Mouse (Mus musculus) embryonic fibroblast, embryonic 13.5 days (primary cell): ENCODE results near the gene Hook2. TPM values are rescaled to one million over a fixed set of nuclear protein-coding genes. Genes with fewer than 3 reads are reported as not detected.

Source experiments
- H3K27ac ChIP-seq: 2 replicates; pipeline ENCODE4 v1.5.1; 2012; ENCODE audit warnings: low read length, control low read depth, inconsistent platforms; ENCODE audit not compliant: insufficient read depth
- H3K4me1 ChIP-seq: 2 replicates; pipeline ENCODE4 v1.6.1; 2011; ENCODE audit warnings: low read length; ENCODE audit not compliant: control insufficient read depth, insufficient read depth
- H3K4me3 ChIP-seq: 2 replicates; pipeline ENCODE4 v1.5.1; 2011; ENCODE audit warnings: mild to moderate bottlenecking, control low read depth, low read length; ENCODE audit not compliant: insufficient read depth
- CTCF ChIP-seq: IDR thresholded peaks from 2 replicates; pipeline ENCODE4 v1.5.1; 2011; ENCODE audit warnings: mild to moderate bottlenecking, control low read depth, low read length, moderate library complexity, borderline replicate concordance; ENCODE audit not compliant: insufficient read depth
- POLR2A ChIP-seq: IDR thresholded peaks from 2 replicates; pipeline ENCODE4 v1.6.1; 2011; ENCODE audit warnings: low read depth, mild to moderate bottlenecking, control low read depth, low read length, moderate library complexity
- polyA plus RNA-seq: library from polyadenylated mRNA; stranded (reverse); fragments of >200 nt; gene quantifications from 2 replicates; pipeline ENCODE4 v1.2.4, GENCODE M21; 2011; ENCODE audit warnings: low read depth; ENCODE audit not compliant: missing spikeins, insufficient read length

Gene Hook2
- polyA plus RNA-seq, 1 experiment, result 8.1 TPM

DNA sequence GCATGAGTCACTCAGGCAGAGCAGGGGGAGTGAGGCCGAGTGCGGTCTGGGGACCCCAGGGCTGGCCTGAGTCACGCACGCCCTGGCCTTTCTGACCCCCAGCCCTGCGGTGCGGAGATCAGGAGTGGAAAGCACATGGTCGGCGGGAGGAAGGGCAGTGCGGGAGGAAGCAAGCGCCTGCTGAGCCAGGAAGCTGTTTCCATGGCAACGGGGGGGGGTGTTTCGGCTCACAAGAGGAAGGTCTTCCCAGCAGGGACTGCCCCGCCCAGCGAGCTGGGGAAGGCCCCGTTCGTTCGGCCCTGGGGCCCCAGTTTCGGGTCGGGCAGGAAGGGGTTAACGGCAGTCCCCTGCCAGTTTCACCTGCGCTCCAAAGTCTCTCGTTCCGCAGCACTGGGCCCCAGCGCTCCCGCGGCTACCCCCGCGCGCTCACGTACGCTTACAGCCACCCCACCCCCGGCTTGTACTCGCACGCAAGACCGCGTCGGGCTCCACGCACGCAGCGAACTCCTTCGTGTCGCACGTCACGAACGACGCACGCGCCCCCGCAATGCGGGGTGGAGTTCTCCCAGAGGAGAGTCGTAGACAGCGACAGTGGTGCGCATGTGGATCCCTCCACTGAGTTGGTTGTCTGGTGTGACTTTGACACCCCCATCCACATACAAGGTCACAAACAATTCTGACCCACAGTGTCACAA lies 4.6 kb upstream of the Hook2 start:
- 0 out of 2 replicates have a peak, but pooled peaks have one; percentile 31 for TF ChIP-seq POLR2A
- TF ChIP-seq CTCF, result no peak
- Histone ChIP-seq H3K4me1 (peaks cover 26% of the 10 kb centered on the region), H3K27ac (peak overlapping the region; percentile 94), H3K4me3 (peak overlapping the region; percentile 11)

DNA sequence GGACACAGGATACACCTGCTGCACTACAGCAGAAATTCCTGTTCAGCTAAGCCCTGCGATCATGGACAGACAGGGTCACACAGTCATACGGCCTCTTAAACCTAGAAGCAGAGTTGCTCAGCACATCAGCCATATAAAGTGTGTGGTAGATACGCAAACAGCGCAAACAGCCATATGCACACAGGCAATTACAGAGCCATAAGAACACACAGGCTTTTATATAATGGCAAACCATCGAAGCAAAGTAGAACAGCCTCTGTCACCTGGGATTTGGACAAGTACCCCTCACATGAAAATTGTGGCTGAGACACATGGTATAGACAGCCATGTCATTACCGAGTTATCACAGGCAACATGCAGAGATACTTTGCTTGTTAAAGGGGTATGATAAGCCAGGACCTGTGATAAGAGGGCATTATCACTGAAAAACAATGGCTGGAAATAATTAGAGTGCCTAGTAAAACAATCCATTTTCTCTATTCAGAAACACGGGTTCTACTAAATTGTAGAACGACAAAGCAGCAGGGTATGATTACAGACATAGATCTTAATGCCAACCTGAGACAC lies 3.9 kb upstream of the Hook2 start:
- H3K27ac ChIP-seq, result peak overlapping the region; percentile 94; the same call in 1 of the 2 replicates
- no peak for TF ChIP-seq CTCF
- TF ChIP-seq POLR2A, result no peak; the same call in 1 of the 2 replicates
- peaks cover 22% of the 10 kb centered on the region for H3K4me1 ChIP-seq
- peak overlapping the region; percentile 11; the same call in 1 of the 2 replicates for H3K4me3 ChIP-seq

DNA sequence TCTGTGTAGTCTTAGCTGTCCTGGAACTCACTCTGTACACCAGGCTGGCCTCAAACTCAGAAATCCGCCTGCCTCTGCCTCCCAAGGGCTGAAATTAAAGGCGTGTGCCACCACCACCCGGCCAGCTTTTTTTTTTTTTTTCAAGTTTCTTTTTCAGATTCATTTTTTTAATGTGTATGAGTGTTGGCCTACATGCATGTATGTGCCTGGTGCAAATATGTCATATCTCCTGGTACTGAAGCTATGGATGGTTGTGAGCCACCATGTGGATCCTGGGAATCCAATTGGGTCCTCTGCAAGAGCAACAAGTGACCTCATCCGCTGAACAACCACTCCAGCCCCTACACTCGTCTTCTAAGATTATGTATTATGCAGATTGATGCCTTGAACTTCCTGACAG lies 3.0 kb upstream of the Hook2 start:
- TF ChIP-seq POLR2A, result no peak
- no peak for TF ChIP-seq CTCF
- no peak overlapping the region for H3K27ac ChIP-seq
- no peak overlapping the region for H3K4me3 ChIP-seq
- peaks cover 22% of the 10 kb centered on the region for H3K4me1 ChIP-seq

DNA sequence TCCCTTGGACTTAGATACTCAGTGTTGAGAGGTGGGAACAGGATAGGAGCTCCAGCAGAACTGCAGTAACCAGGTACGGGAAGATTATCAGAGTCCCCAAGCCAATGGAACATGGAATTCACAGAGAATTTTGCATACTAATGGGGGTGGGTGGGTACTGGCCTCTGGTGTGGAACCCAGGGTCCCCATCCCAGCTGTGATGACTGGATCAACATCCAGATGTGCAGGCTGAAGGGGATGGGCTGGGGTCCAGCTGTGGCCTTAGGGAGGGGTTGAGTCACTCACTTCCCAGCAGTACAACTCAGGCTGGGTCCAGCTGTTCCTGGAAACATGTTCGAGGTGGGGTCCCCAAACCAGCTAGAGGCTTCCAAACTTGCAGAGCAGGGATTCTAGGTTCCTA lies 2.5 kb upstream of the Hook2 start:
- H3K27ac ChIP-seq, result no peak overlapping the region; the same call in 1 of the 2 replicates
- no peak overlapping the region for H3K4me3 ChIP-seq
- TF ChIP-seq POLR2A (no peak), CTCF (no peak)
- peaks cover 22% of the 10 kb centered on the region for H3K4me1 ChIP-seq

DNA sequence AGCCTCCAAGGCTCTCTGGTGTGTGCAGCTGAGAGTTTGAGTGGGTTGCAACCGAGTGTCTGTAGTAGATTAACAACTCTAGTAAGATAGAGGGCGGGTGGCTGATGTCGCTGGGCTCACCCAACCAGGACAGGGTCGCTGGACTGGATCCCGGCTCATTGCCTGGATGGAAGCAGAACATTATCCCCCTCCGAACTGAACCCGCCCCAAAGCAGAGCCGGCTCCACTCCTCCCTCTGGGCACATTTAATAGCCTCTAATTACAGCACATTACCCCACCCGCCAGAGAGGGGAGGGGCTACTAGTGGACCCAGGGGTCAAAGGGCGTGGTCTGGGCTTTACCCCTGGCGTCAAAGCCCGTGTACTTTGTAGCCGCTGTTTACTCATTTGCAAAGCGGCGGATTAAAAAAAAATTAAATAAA lies 1.1 kb upstream of the Hook2 start:
- no peak overlapping the region; the same call in 1 of the 2 replicates for H3K27ac ChIP-seq
- no peak overlapping the region for H3K4me3 ChIP-seq
- TF ChIP-seq POLR2A (no peak), CTCF (no peak)
- H3K4me1 ChIP-seq, result peaks cover 20% of the 10 kb centered on the region

DNA sequence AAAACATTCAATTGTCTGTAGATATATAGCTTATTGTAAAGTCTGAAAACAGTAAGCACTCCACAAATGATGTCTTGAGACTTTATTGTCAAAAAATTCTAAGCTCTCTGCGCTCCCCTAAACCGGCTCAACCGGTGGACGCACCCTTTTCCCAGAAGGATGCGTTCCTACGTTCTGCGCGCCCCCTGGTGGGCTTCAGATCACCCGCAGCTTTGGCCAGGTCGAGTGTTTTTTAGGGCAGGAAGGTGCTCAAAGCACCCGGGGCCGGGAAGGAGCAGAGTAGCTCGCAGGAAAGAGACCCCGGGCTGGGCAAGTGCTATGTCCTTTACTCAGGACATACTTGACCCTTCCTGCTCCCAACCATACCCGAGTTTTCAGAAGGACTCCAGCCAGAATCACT lies 593 bp upstream of the Hook2 start:
- TF ChIP-seq POLR2A, result peak; percentile 14; the same call in 1 of the 2 replicates
- peak; percentile 78; the same call in 1 of the 2 replicates for TF ChIP-seq CTCF
- H3K27ac ChIP-seq, result peak overlapping the region; percentile 58
- peaks cover 17% of the 10 kb centered on the region for H3K4me1 ChIP-seq
- H3K4me3 ChIP-seq, result peak overlapping the region; percentile 27

DNA sequence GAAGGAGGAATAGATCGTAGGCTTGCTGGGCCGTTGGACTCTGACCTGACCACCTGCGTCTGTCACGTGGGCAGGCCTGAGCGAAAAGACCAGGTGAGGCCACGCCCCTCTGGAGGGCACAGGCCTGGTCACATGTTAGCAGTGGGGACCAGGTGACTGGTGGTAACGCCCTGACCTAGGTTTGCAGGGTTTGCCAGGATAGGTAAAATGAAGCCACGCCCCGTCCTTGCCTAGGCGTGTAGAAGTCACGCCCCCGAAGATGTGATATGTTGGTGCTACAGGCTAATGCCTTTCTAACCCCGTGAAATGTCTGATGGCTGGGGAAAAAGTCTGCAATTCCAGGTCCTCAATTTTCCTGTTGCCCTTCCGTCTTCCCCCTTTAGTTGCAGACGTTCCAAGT lies 433 bp downstream of the Hook2 start:
- H3K4me1 ChIP-seq, result peaks cover 17% of the 10 kb centered on the region
- no peak for TF ChIP-seq POLR2A
- no peak for TF ChIP-seq CTCF

DNA sequence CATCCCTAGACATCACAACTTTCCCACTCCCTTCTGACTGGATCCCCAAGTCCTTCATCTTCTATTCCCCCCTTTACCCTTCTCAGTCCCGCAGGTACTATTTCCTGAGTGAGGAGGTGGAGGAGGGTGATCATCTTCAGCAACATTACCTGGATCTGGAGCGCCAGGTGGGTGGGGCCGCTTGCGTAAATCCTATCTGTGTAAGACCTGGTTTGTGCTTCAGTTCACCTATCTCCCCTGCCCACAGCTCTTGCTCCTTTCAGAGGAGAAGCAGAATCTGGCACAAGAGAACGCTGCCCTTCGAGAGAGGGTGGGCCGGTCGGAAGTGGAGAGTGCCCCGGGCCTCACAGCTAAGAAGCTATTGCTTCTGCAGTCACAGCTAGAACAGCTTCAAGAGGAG lies 4.0 kb downstream of the Hook2 start:
- no peak for TF ChIP-seq CTCF
- no peak for TF ChIP-seq POLR2A
- Histone ChIP-seq H3K4me3 (no peak overlapping the region), H3K4me1 (no peaks in the 10 kb centered on the region), H3K27ac (no peak overlapping the region)

More for the DNA sequence above, 433 bp downstream of the Hook2 start:
- Histone ChIP-seq H3K4me3 (peak overlapping the region; percentile 48), H3K27ac (no peak overlapping the region)

DNA sequence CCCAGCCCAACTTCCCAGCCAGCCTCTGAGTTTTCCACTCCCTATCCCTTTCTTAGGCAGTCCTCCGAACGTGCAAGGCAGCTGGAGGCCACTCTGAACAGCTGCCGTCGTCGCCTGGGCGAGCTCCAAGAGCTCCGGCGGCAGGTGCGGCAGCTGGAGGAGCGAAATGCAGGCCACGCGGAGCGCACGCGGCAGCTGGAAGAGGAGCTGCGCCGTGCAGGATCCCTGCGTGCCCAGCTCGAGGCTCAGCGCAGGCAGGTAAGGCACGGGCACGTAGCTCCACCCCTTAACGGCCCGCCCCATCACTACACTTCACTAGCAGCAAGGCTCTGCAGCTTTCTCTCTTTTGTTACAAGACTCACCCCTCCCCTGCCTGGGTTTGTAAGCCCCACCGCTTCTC lies 5.3 kb downstream of the Hook2 start:
- TF ChIP-seq CTCF (no peak), POLR2A (no peak)
- Histone ChIP-seq H3K4me1 (no peaks in the 10 kb centered on the region), H3K27ac (no peak overlapping the region), H3K4me3 (no peak overlapping the region)

DNA sequence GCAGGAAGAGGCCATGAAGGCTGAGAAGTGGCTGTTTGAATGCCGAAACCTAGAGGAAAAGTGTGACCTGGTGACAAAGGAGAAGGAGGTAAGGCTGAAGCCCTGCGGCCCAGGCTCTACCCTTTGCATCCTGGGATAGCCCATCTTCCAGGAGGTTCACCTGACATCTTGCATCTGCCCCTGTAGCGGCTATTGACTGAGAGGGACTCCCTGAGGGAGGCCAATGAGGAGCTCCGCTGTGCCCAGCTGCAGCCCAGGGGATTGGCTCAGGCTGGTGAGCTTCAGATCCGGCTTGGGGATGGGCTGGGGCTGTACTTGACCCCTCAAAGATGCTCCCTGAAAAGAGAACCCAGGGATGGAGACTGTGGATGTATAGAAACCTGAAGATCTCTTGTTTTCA lies 6.6 kb downstream of the Hook2 start:
- no peak overlapping the region for H3K27ac ChIP-seq
- H3K4me3 ChIP-seq, result no peak overlapping the region
- H3K4me1 ChIP-seq, result no peaks in the 10 kb centered on the region
- TF ChIP-seq CTCF (no peak), POLR2A (no peak)
